ENCODE assay signal across 8 mouse cellular contexts in genomic region chr4:136311042-136311999, GRCm38 (mm10). TPM values are rescaled to one million over a fixed set of nuclear protein-coding genes. Genes with fewer than 3 reads are reported as not detected.
A peak's percentile ranks its signal among the peaks of the same experiment; 100 is the strongest.
DNase-seq lines count a peak whose midpoint lies in the region; ATAC-seq and TF ChIP-seq lines count a peak whose summit lies in the region.

No protein-coding gene starts in this region.

- peaks cover 26% of the 10 kb centered on the region for H3K4me1 ChIP-seq in forebrain, embryonic 16.5 days (replicated peaks; ENCODE audit: control insufficient read depth, insufficient read depth, low read length)
- H3K4me1 ChIP-seq in megakaryocyte, embryonic 14.5 days: peaks cover 33% of the 10 kb centered on the region
- H3K4me1 ChIP-seq in small intestine, adult 2 months (ENCODE audit: control insufficient read depth, insufficient read depth, insufficient read length, low read length): peaks cover 4% of the 10 kb centered on the region; the same call in 1 of the 2 replicates

- under 1% methylated on average over 81 of the region's 81 CpGs for whole genome bisulfite sequencing in forebrain, embryonic 16.5 days
- WGBS in small intestine, adult 2 months: under 1% methylated on average over 81 of the region's 81 CpGs

- H3K36me3 ChIP-seq in forebrain, embryonic 16.5 days (ENCODE audit: control insufficient read depth, insufficient read depth): no peaks in the 10 kb centered on the region
- H3K36me3 ChIP-seq in megakaryocyte, embryonic 14.5 days (replicated peaks; ENCODE audit: low read length): peaks cover 3% of the 10 kb centered on the region
- H3K36me3 ChIP-seq in small intestine, adult 2 months (ENCODE audit: control insufficient read depth, insufficient read depth, low read length): peaks cover 1% of the 10 kb centered on the region; the same call in 1 of the 2 replicates

- no peaks in the 10 kb centered on the region for H3K9me3 ChIP-seq in forebrain, embryonic 16.5 days (ENCODE audit: control insufficient read depth, low read length)
- H3K9me3 ChIP-seq in megakaryocyte, embryonic 14.5 days: no peaks in the 10 kb centered on the region

- peak overlapping the region; percentile 97 for H3K9ac ChIP-seq in forebrain, embryonic 16.5 days (replicated peaks; ENCODE audit: low read depth, low read length)

- H3K27me3 ChIP-seq in forebrain, embryonic 16.5 days (replicated peaks; ENCODE audit: control insufficient read depth, insufficient read depth, low read length): no peaks in the 10 kb centered on the region
- peaks cover 2% of the 10 kb centered on the region for H3K27me3 ChIP-seq in megakaryocyte, embryonic 14.5 days (replicated peaks)
- no peaks in the 10 kb centered on the region for H3K27me3 ChIP-seq in small intestine, adult 2 months (ENCODE audit: control insufficient read depth, insufficient read depth, low read length)

- H3K27ac ChIP-seq in forebrain, embryonic 16.5 days (ENCODE audit: low read length): peak overlapping the region; percentile 97
- peak overlapping the region; percentile 48; the same call in 1 of the 2 replicates for H3K27ac ChIP-seq in small intestine, adult 2 months (ENCODE audit: insufficient read depth, low read depth, low read length)

- no peak for TF ChIP-seq CTCF in small intestine, adult 2 months (IDR thresholded peaks at IDR 0.05; ENCODE audit: extremely low read depth, insufficient read length, insufficient replicate concordance, low read depth, low read length)

- intact Hi-C loops in heart, postnatal 36 days (cut with DNase I): no loop called here

- H3K4me3 ChIP-seq in forebrain, embryonic 16.5 days (replicated peaks; ENCODE audit: low read length): peak overlapping the region; percentile 95
- H3K4me3 ChIP-seq in megakaryocyte, embryonic 14.5 days (replicated peaks): peak overlapping the region; percentile 94
- H3K4me3 ChIP-seq in small intestine, adult 2 months (ENCODE audit: low read depth, low read length): peak overlapping the region; percentile 87

- ATAC-seq in forebrain, embryonic 16.5 days: no peak

- H3K4me2 ChIP-seq in forebrain, embryonic 16.5 days (ENCODE audit: low read length): peak overlapping the region; percentile 94

- DNase-seq in Muller cell, postnatal 12 days (ENCODE audit: inconsistent ontology term): peak; percentile 69
- peak; percentile 74 for DNase-seq in c-Kit-positive CD71-positive TER-119-positive erythroid progenitor cells, embryonic 14.5 days (ENCODE audit: low spot score)
- DNase-seq in heart, postnatal 36 days: peak; percentile 49 to 61
- DNase-seq in layer of hippocampus, postnatal 10 days (ENCODE audit: low spot score in 2 of 2): peak; percentile 47 to 61
- DNase-seq in yolk sac, embryonic 10.5 days (ENCODE audit: low spot score): peak; percentile 86

- TF ChIP-seq POLR2A in small intestine, adult 2 months (IDR thresholded peaks at IDR 0.05; ENCODE audit: low read depth, low read length): peak; percentile 17

RNA-seq across cellular contexts. Expression of gene Hnrnpr, which starts 0.6 kb away (rescaled TPM):
- polyA plus RNA-seq in forebrain, embryonic 16.5 days (2015; fragmentation: Nextera tagmentation; extraction: Ambion mirVana): 249 and 266 TPM in 2 replicates
- 10 to 100 TPM; 37.6 to 43.2 TPM for total RNA-seq in heart, postnatal 36 days (2021)
- total RNA-seq in layer of hippocampus, postnatal 10 days (2021): 100 to 1,000 TPM; 115 TPM
- polyA plus RNA-seq in megakaryocyte, embryonic 14.5 days (2012; ENCODE audit: insufficient read depth, low replicate concordance): 3.7 and 29.8 TPM in 2 replicates
- 0.93 and 2.8 TPM in 2 replicates for polyA plus RNA-seq in small intestine, adult 2 months (2012; rRNA removed)

RNA-seq across cellular contexts. Expression of gene Zfp46, which starts 26.8 kb away (rescaled TPM):
- 50.1 and 54.7 TPM in 2 replicates for polyA plus RNA-seq in forebrain, embryonic 16.5 days (2015; fragmentation: Nextera tagmentation; extraction: Ambion mirVana)
- 10 to 100 TPM; 37.4 to 57.1 TPM for total RNA-seq in heart, postnatal 36 days (2021)
- 10 to 100 TPM; 88.7 to 93.8 TPM for total RNA-seq in layer of hippocampus, postnatal 10 days (2021)
- 1.9 and 3.7 TPM in 2 replicates for polyA plus RNA-seq in megakaryocyte, embryonic 14.5 days (2012; ENCODE audit: insufficient read depth, low replicate concordance)
- 4.0 and 9.4 TPM in 2 replicates for polyA plus RNA-seq in small intestine, adult 2 months (2012; rRNA removed)
